Mouse (Mus musculus) hindbrain, postnatal 0 days (tissue): ENCODE data around the gene Rab31. TPM values are rescaled to one million over a fixed set of nuclear protein-coding genes. Genes with fewer than 3 reads are reported as not detected.

ENCODE experiments used
- ATAC-seq: fragments of 200-750 bp; cut with Nextera tagmentation; 2 replicates; pipeline ENCODE4 v1.8.0; 2017; ENCODE audit warnings: mild to moderate bottlenecking, moderate TSS enrichment, moderate library complexity
- DNase-seq: peaks from one replicate; pipeline ENCODE4 v3.0.0-alpha.2; 2015; ENCODE audit warnings: low spot score
- H3K27ac ChIP-seq: fragments of 300-500 bp; sonication (generic); 2 replicates; pipeline ENCODE4 v1.5.1; 2014; ENCODE audit warnings: mild to moderate bottlenecking
- H3K27me3 ChIP-seq: fragments of 300-500 bp; sonication (generic); 2 replicates; pipeline ENCODE4 v1.6.1; 2014; ENCODE audit warnings: low read length, mixed read lengths; ENCODE audit not compliant: insufficient read depth
- H3K36me3 ChIP-seq: fragments of 300-500 bp; sonication (generic); 2 replicates; pipeline ENCODE4 v1.6.1; 2014; ENCODE audit warnings: low read length, mixed read lengths; ENCODE audit not compliant: insufficient read depth
- H3K4me1 ChIP-seq: fragments of 300-500 bp; sonication (generic); 2 replicates; pipeline ENCODE4 v1.6.1; 2014; ENCODE audit warnings: antibody characterized with exemption, low read length, mixed read lengths; ENCODE audit not compliant: insufficient read depth
- H3K4me2 ChIP-seq: fragments of 300-500 bp; sonication (generic); 2 replicates; pipeline ENCODE4 v1.6.1; 2014; ENCODE audit warnings: low read depth, mild to moderate bottlenecking, low read length, moderate library complexity, mixed read lengths
- H3K4me3 ChIP-seq: fragments of 300-500 bp; sonication (generic); 2 replicates; pipeline ENCODE4 v1.5.1; 2014; ENCODE audit warnings: low read length
- H3K9ac ChIP-seq: fragments of 300-500 bp; sonication (generic); replicated peaks from 2 replicates; pipeline ENCODE4 v1.6.1; 2014; ENCODE audit warnings: mild to moderate bottlenecking, low read length, moderate library complexity, mixed read lengths
- H3K9me3 ChIP-seq: fragments of 300-500 bp; sonication (generic); 2 replicates; pipeline ENCODE4 v1.6.1; 2016; ENCODE audit warnings: low read length, mixed read lengths
- CTCF ChIP-seq: IDR thresholded peaks from 2 replicates; pipeline ENCODE4 v1.5.1; 2016; ENCODE audit warnings: antibody characterized with exemption, control low read depth, low read depth
- WGBS: fragments of 180-500 bp; shearing (Covaris S2); extraction: QIAGEN DNeasy Blood & Tissue Kit; methylation state at CpG from one replicate; pipeline ENCODE4 v1.1.7; 2014; 5-methylcytosine and 5-hydroxymethylcytosine counted together
- polyA plus RNA-seq: library from polyadenylated mRNA; unstranded; fragments of >200 nt; fragmentation: Nextera tagmentation; extraction: Ambion mirVana; gene quantifications from 2 replicates; pipeline ENCODE4 v1.2.1, GENCODE M21; 2015
- total RNA-seq: library from RNA; depleted of rRNA; stranded (reverse); fragments of >200 nt; gene quantifications from 2 replicates; pipeline ENCODE4 v1.2.3, GENCODE M21; 2014

The Rab31 gene
- total and polyA plus RNA-seq, 2 experiments from 2014 or later: 67.2 to 88.1 TPM

DNA sequence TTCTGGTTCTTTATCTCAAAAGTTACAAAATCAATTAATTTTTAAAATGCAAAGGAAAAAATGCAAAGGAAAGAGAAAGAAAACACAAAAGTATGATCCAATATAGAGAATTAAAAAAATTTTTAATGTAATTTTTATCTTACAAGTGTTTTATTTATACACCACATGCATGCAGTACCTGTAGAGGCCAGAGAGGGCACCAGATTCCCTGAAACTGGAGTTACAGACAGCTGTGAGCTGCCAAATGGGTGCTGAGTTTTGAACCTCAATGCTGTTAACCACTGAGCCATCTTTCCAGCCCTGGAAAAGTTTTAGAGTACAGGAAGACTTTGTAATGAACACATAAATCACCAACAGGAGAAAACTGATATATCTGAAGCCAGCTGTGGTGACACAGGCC is 22.3 kb downstream of the Rab31 start:
- H3K4me3 ChIP-seq: no peak overlapping the region
- peak; percentile 57 for TF ChIP-seq CTCF
- H3K4me1 ChIP-seq: no peaks in the 10 kb centered on the region
- no peak overlapping the region for H3K27ac ChIP-seq
- no peak overlapping the region for H3K4me2 ChIP-seq
- H3K27me3 ChIP-seq: no peaks in the 10 kb centered on the region
- ATAC-seq: no peak
- no peak overlapping the region for H3K9ac ChIP-seq
- 0 out of 2 replicates have a peak, but pooled peaks cover 2% of the 10 kb centered on the region for H3K9me3 ChIP-seq
- peak; percentile 54 for DNase-seq
- H3K36me3 ChIP-seq: no peaks in the 10 kb centered on the region

DNA sequence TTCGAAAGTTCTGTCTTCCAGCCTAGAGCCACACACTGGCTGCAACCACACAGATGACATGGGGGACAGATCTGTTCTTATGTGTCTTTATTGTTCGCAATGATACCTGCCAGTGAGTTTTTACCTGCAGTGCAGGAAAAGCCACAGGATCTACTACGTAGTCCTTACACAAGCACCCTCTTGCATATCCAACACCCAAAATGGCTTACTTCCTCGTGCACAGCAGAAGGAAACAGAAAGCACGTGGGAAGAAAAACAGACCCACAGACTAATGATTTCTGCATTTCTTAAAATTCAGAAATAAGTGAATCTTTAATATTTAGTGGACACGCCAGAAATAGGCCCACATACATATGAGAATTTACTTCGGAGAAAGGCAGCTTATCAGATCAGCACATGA is 22.7 kb downstream of the Rab31 start:
- Histone ChIP-seq H3K4me1 (no peaks in the 10 kb centered on the region), H3K9ac (no peak overlapping the region), H3K27me3 (no peaks in the 10 kb centered on the region), H3K4me2 (no peak overlapping the region), H3K9me3 (0 out of 2 replicates have a peak, but pooled peaks cover 2% of the 10 kb centered on the region), H3K4me3 (no peak overlapping the region), H3K36me3 (no peaks in the 10 kb centered on the region), H3K27ac (no peak overlapping the region)
- DNase-seq (no peak), ATAC-seq (no peak)
- 93% methylated on average over 7 of the region's 7 CpGs for WGBS
- TF ChIP-seq CTCF: no peak

DNA sequence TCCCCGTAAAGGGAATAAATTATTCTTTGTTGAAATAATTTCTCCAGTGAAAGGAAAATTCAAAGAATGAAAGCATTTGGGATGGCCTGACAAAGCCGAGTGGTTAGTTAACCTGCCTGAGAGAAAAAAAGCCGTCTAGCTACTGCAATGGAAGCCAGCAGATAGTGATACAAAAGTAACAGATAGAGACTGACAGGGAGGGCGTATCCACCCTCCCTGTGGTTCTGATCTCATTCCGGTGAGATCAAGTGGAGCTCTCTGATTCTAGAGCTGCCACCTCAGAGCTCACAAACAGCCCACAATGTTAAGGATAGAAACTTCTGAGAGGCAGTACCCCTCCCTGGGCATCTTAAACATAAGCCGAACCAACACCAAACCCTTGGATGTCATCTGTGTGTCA is 23.6 kb downstream of the Rab31 start:
- ATAC-seq (no peak), DNase-seq (no peak)
- no peaks in the 10 kb centered on the region for H3K27me3 ChIP-seq
- no peak overlapping the region for H3K9ac ChIP-seq
- H3K4me3 ChIP-seq: no peak overlapping the region
- WGBS: 84% methylated on average over 6 of the region's 6 CpGs
- TF ChIP-seq CTCF: no peak
- H3K27ac ChIP-seq: no peak overlapping the region
- H3K4me1 ChIP-seq: no peaks in the 10 kb centered on the region
- no peak overlapping the region for H3K4me2 ChIP-seq
- no peaks in the 10 kb centered on the region for H3K36me3 ChIP-seq
- 0 out of 2 replicates have a peak, but pooled peaks cover 2% of the 10 kb centered on the region for H3K9me3 ChIP-seq

DNA sequence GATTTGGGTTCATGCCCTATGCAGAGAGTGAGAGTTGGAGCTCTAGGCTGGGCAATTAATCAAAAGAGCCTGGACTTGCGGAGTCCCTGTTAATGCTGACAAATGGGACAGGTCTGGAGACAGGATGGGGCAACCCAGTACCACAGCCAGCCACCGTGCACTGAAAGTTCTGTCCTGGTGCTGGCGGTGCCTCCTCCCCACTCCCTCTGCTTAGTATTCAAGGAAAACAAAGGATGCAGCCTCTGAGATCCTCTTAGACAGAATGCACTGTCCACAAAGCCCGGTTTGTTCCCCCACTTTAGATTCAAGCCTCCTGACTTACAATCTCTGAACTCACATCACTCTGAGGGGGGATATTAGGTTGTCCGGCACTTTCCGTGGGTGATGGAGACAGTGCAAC is 26.2 kb downstream of the Rab31 start:
- Histone ChIP-seq H3K9me3 (0 out of 2 replicates have a peak, but pooled peaks cover 2% of the 10 kb centered on the region), H3K4me2 (no peak overlapping the region), H3K36me3 (no peaks in the 10 kb centered on the region), H3K9ac (no peak overlapping the region), H3K4me3 (no peak overlapping the region), H3K27ac (no peak overlapping the region; the same call in 1 of the 2 replicates), H3K4me1 (peaks cover 3% of the 10 kb centered on the region; the same call in 1 of the 2 replicates), H3K27me3 (no peaks in the 10 kb centered on the region)
- WGBS: 49% methylated on average over 6 of the region's 6 CpGs
- no peak for TF ChIP-seq CTCF
- DNase-seq: peak; percentile 12
- ATAC-seq: peak; percentile 42; the same call in 1 of the 2 replicates

DNA sequence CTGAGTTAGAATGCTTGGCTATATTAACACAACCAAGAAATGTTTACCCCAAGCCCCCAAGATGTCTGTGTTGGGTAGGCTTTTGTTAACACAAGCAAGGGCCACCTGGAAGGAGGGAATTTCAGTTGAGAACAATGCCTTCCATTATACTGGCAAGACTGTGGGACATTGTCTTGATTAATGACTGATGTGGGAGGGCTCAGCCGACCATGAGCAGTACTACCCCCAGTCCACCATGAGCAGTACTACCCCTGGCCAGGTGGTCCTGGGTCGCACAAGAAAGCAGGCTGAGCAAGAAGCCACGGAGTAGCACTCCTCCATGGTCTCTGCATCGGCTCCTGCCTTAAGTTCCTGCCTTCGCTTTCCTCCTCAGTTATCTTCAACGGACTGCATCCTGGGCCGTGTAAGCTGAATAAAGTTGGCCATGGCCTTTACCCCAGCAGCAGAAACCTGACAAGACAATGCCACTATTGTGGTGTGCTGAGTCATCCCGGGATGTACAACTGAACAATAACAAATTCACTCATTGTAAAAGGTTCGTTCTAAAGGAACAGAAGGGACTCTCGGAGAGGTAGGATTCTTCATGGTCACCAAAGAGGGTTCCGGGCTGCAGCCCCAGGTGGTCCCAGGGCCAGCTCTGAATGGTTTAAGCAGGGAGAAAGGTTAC is 28.8 kb downstream of the Rab31 start:
- Histone ChIP-seq H3K4me1 (peaks cover 3% of the 10 kb centered on the region; the same call in 1 of the 2 replicates), H3K27me3 (no peaks in the 10 kb centered on the region), H3K4me3 (no peak overlapping the region), H3K9me3 (no peaks in the 10 kb centered on the region), H3K27ac (0 out of 2 replicates have a peak overlapping the region, but pooled peaks have one; percentile 9), H3K4me2 (no peak overlapping the region), H3K36me3 (no peaks in the 10 kb centered on the region), H3K9ac (no peak overlapping the region)
- DNase-seq (no peak), ATAC-seq (no peak; the same call in 1 of the 2 replicates)
- no peak for TF ChIP-seq CTCF
- 68% methylated on average over 11 of the region's 11 CpGs for WGBS

DNA sequence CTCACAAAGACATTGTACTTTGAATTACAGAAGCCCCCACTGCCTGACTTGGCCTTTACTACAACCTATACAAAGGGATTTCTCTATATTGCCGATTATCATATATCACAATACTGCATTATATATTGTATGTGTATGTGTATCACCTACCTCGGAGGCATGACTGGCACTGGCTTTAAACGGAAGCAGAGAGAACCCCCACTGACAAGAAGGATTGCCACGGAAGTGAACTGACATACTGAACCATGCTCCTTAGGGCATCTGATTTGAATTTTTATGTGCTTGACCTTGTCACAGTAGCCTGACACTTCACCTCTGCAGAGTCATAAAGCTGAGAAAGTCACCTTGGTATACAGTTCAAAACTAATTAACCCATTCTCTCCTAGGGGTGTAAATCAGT is 29.6 kb downstream of the Rab31 start:
- Histone ChIP-seq H3K4me1 (peaks cover 3% of the 10 kb centered on the region; the same call in 1 of the 2 replicates), H3K4me2 (no peak overlapping the region), H3K27me3 (no peaks in the 10 kb centered on the region), H3K36me3 (no peaks in the 10 kb centered on the region), H3K9ac (no peak overlapping the region), H3K9me3 (no peaks in the 10 kb centered on the region), H3K27ac (peak overlapping the region; percentile 28; the same call in 1 of the 2 replicates), H3K4me3 (no peak overlapping the region)
- WGBS: 43% methylated on average over 4 of the region's 4 CpGs
- TF ChIP-seq CTCF: no peak
- DNase-seq (no peak), ATAC-seq (0 out of 2 replicates have a peak, but pooled peaks have one; percentile 25)
